Mouse (Mus musculus) thymus, adult 2 months (tissue): ENCODE results near the gene Ccpg1. TPM values are rescaled to one million over a fixed set of nuclear protein-coding genes. Genes with fewer than 3 reads are reported as not detected.

Experiments
- DNase-seq: peaks from one replicate; pipeline ENCODE4 v3.0.0; 2021
- H3K27ac ChIP-seq: fragments of 200-500 bp; 2 replicates; pipeline ENCODE4 v1.5.1; 2012; ENCODE audit warnings: low read length, control low read depth; ENCODE audit not compliant: control insufficient read depth, insufficient read depth
- H3K27me3 ChIP-seq: fragments of 200-500 bp; 2 replicates; pipeline ENCODE4 v1.6.1; 2012; ENCODE audit warnings: mild to moderate bottlenecking, low read length, moderate library complexity, mixed read lengths; ENCODE audit not compliant: control insufficient read depth, insufficient read depth
- H3K36me3 ChIP-seq: fragments of 200-500 bp; 2 replicates; pipeline ENCODE4 v1.6.1; 2012; ENCODE audit warnings: mild to moderate bottlenecking, low read length, moderate library complexity; ENCODE audit not compliant: control insufficient read depth, insufficient read depth
- H3K4me1 ChIP-seq: fragments of 200-500 bp; replicated peaks from 2 replicates; pipeline ENCODE4 v1.6.1; 2012; ENCODE audit warnings: low read length; ENCODE audit not compliant: control insufficient read depth, insufficient read depth
- H3K4me3 ChIP-seq: fragments of 200-500 bp; 2 replicates; pipeline ENCODE4 v1.5.1; 2012; ENCODE audit warnings: mild to moderate bottlenecking, low read length, control low read depth, moderate library complexity; ENCODE audit not compliant: control insufficient read depth, insufficient read depth
- CTCF ChIP-seq: fragments of 200-500 bp; IDR thresholded peaks from 2 replicates; pipeline ENCODE4 v1.5.1; 2012; ENCODE audit warnings: mild to moderate bottlenecking, control low read depth, low read length, moderate library complexity, borderline replicate concordance; ENCODE audit not compliant: control insufficient read depth, poor library complexity, insufficient read depth; ENCODE audit errors: extremely low read depth
- POLR2A ChIP-seq: fragments of 200-500 bp; IDR thresholded peaks from 2 replicates; pipeline ENCODE4 v1.6.1; 2012; ENCODE audit warnings: mild to moderate bottlenecking, low read length, control low read depth, moderate library complexity; ENCODE audit not compliant: control insufficient read depth, poor library complexity, insufficient read depth; ENCODE audit errors: extremely low read depth
- WGBS: fragments of 180-500 bp; shearing (Covaris S2); methylation state at CpG from one replicate; pipeline ENCODE4 v1.1.7; 2018; 5-methylcytosine and 5-hydroxymethylcytosine counted together
- polyA plus RNA-seq: library from polyadenylated mRNA; depleted of rRNA; stranded (reverse); fragments of >200 nt; gene quantifications from 2 replicates; pipeline ENCODE4 v1.2.3, GENCODE M21; 2012

The Ccpg1 gene
- polyA plus RNA-seq, 1 experiment: 11.6 TPM

DNA sequence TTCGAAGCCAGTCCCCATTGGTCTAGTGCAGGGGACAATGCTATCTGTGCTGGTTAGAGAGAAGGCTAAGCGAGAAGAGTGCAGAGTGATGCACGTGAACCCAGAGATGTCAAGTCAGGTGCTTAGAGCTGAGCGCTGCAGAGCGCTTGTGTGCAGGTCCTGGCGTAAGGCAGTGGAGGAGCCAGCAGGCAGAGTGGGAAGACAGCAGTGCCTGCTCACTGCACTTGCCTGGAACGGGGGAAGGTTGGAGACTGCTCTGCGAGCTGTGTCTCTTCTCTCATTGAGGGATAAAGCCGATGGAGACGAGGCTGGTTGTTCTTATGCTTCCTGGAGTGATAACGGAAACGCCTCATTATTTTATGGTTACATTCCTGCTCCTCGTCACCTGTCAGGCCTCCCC is 29.5 kb downstream of the Ccpg1 start:
- no peaks in the 10 kb centered on the region for H3K27me3 ChIP-seq
- H3K4me3 ChIP-seq: no peak overlapping the region
- WGBS: 96% methylated on average over 13 of the region's 13 CpGs
- H3K36me3 ChIP-seq: peaks cover 70% of the 10 kb centered on the region
- H3K27ac ChIP-seq: no peak overlapping the region
- DNase-seq: no peak
- TF ChIP-seq CTCF (no peak), POLR2A (no peak)
- H3K4me1 ChIP-seq: no peaks in the 10 kb centered on the region

DNA sequence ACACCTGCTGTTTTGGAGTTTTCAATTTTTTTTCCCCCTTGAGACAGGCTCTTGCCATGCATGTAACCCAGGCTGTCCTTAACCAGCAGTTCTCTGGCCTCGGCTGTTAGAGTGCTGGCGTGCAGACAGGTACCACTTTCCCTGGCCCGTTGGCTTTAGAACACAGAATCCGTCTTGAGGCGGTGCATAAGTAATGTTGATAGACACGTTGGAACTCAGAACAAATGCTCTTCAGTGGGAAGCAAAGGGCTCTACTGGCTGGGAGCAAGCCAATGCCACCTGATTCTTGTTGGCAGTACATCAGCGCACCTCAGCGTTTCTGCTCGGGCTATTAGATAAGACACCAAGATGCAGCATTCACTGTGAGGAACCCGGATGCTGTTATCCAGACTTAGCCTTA is 34.6 kb downstream of the Ccpg1 start:
- no peak for DNase-seq
- TF ChIP-seq CTCF (no peak), POLR2A (no peak)
- no peaks in the 10 kb centered on the region for H3K4me1 ChIP-seq

DNA sequence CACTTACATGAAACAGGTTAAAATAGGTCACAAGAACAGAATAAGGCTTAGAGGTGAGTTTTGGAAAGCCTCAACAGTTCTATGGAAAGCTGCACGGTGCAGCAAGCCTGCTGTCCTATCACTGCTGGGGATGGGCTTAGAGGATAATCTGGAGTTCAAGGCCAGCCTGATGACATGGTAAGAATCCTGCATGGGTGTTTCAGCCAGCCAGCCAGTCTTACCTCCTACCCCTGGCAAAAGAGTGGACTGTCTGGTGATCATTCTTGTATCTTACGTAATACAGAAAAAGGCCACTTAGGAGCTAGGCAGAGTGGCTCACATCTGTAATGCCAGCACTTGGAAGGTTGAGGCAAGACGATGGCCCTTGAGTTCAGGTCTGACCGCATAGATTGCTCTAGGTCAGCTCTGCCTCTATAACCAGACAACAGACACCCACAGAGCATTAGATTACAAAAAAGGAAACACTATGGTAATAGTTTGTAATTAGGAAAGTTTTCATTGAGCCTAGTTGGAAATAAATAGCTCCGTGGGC is 35.4 kb downstream of the Ccpg1 start:
- Histone ChIP-seq H3K27me3 (no peaks in the 10 kb centered on the region), H3K4me1 (no peaks in the 10 kb centered on the region), H3K36me3 (peaks cover 31% of the 10 kb centered on the region), H3K4me3 (no peak overlapping the region), H3K27ac (no peak overlapping the region)
- DNase-seq: no peak
- WGBS: 98% methylated on average over 5 of the region's 5 CpGs
- no peak for TF ChIP-seq CTCF
- TF ChIP-seq POLR2A: no peak

More for the DNA sequence above, 34.6 kb downstream of the Ccpg1 start:
- peaks cover 38% of the 10 kb centered on the region for H3K36me3 ChIP-seq
- no peak overlapping the region for H3K4me3 ChIP-seq
- no peaks in the 10 kb centered on the region for H3K27me3 ChIP-seq
- no peak overlapping the region for H3K27ac ChIP-seq
- 96% methylated on average over 10 of the region's 10 CpGs for WGBS

DNA sequence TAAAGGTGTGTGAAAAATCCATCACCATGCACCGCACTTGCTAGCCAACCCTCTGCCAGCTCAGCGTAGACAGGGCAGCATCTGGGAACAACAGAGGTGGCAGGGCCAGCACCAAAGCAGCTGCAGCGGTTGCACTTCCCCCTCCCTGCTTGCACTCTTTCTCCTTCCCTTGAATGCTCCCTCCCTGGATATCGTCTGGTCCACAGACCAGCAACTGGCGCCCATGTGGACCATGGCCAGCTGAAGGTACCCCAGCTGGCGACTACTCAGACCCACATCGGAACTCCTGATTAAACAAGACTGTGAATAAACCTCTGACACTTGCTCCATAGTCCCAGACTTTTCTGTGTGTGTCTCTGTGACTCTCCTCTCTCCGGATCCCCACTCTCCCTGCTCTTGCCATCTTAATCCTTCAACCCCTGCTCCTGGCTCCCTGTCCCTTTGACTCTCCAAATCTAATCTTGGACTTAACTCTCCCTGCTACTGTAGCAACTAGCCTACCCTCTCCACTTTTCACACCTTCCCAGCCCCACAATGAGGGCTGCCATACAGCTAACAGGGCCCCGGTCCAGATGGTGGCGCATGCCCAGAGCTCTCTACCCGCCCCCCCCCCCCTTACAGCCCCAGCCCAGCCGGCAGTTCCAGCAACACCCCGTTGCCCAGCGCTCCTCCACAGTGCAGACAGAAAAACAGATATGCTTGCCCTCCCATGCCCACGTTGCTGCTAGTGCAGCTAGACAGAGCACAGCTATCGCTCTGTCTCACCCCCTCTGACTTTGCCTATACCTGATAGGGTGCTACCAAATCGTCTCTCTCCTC is 40.8 kb downstream of the Ccpg1 start:
- no peaks in the 10 kb centered on the region for H3K27me3 ChIP-seq
- 88% methylated on average over 17 of the region's 17 CpGs for WGBS
- H3K36me3 ChIP-seq: peaks cover 9% of the 10 kb centered on the region; the same call in 1 of the 2 replicates
- no peak for DNase-seq
- H3K27ac ChIP-seq: no peak overlapping the region
- no peak overlapping the region for H3K4me3 ChIP-seq
- TF ChIP-seq CTCF (no peak), POLR2A (no peak)
- no peaks in the 10 kb centered on the region for H3K4me1 ChIP-seq

DNA sequence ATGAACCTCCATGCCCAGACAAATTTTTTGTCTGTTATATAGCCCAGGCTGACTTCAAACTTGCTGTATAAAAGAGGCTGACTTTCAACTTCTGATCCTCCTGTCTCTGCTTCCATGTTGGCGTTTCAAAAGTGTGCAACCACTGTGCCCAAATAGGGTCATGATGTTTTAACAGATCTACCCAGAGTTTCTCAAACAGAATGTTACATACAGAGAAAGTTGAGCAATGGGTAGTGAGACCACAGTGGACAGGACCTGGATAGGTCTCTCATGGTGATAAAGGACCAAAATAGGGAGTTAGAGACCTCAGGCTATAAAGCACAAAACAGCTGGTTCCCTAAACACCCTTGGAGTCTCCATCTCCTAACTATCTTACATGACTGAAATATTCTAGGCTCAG is 45.2 kb downstream of the Ccpg1 start:
- Histone ChIP-seq H3K36me3 (no peaks in the 10 kb centered on the region; the same call in 1 of the 2 replicates), H3K27ac (no peak overlapping the region), H3K27me3 (no peaks in the 10 kb centered on the region), H3K4me1 (no peaks in the 10 kb centered on the region), H3K4me3 (no peak overlapping the region)
- no peak for DNase-seq
- 98% methylated on average over 1 of the region's 1 CpGs for WGBS
- TF ChIP-seq CTCF: no peak
- TF ChIP-seq POLR2A: no peak

DNA sequence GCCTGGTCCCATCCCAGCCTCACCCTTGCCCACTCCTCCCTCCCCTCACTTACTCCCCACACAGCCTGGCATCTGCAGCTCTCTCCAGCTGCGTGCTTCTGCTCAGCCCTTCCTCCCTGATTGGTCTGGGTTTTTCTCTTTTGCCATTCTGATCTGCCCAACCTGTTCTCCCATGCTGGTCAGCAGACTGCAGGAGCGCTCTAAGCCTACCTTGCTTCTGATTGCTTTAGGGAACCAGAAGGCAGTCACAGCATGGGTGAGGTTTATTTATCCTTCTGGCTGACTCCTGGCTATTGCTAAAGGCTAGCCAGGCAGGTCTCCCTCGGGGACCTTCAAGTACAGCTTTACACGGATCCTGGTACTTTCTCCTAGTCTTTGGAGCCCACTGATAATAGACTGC is 46.2 kb downstream of the Ccpg1 start:
- 90% methylated on average over 4 of the region's 4 CpGs for WGBS
- Histone ChIP-seq H3K4me3 (no peak overlapping the region), H3K36me3 (no peaks in the 10 kb centered on the region; the same call in 1 of the 2 replicates), H3K27me3 (no peaks in the 10 kb centered on the region), H3K27ac (no peak overlapping the region), H3K4me1 (no peaks in the 10 kb centered on the region)
- TF ChIP-seq CTCF (no peak), POLR2A (no peak)
- no peak for DNase-seq
